Mouse (Mus musculus) left cerebral cortex, postnatal 14 days (tissue): Measurements from ENCODE around the gene Dpp4. TPM values are rescaled to one million over a fixed set of nuclear protein-coding genes. Genes with fewer than 3 reads are reported as not detected.

Experiments used
- DNase-seq, 2 experiments: peaks; one replicate each; pipeline ENCODE4 v3.0.0; 2021 to 2022; ENCODE audit warnings: low spot score in 2 of 2, mixed read lengths in 1 of 2
- intact Hi-C: fragments of 180-260 bp; cut with DNase I; formaldehyde crosslinking; loops from one replicate; pipeline ENCODE4 v1.15.1; 2025
- total RNA-seq, 2 experiments: library from RNA; stranded (reverse); gene quantifications; 2 replicates each; pipeline ENCODE4 v1.2.3; 2021

Dpp4 gene
- total RNA-seq, 2 experiments from 2014 or later, result 3.4 TPM

DNA sequence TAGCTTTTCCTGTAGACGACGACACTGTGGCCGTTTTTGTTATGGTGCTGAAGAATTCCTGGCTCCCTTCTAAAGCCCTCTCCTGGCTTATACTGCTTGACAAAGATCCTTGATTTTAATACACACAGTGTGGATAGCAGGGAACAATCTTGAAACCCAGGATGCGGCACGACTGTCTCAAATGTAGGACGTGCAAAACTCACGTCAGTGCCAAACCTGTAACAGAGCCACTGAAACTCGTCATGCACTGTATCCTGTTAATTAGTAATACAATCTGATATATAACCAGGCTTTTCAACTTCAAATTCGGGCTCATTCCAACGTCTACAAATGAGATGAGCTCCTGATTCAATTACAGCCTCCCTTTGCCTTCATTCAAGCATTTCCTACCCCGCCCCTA, 38.3 kb downstream of the Dpp4 start:
- DNase-seq, result no peak
- intact Hi-C loops, result no loop called here

GRCm38 (mm10) chr2:62370048-62370447, 42.0 kb downstream of the Dpp4 start:
- no peak for DNase-seq
- intact Hi-C loops, result no loop called here

DNA sequence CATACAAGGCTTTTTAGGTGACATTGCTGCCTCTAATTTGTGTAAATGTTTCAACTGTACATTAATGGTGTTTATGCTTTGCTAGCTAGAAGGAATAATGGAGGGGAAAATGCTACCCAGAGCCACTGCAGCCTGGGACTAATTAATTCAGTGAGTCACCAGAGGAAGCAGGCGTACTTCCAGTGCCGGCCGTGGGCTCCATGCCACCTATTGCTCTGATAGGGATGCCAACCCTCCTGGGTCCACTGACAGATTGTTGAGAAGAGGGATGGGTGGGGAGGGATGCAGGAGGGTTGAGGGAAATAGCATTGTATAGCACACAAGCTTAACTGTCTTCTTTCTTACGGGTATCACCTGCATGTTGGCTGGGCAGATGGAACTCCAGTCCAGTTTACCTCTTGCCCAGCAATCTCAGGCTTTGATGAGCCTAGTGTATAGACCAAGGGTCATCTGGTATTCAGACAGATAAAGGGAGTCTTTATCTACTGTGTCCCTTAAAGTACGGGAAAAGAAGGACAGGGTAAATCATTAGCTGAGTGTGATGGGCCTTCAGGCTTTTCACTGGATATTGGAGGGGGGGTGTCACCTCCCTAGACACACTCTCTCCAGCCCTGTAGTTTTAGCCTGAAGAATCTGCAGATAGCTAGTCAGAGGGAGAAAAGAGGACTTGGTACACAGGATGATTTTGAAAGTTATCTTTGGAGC, 43.5 kb downstream of the Dpp4 start:
- DNase-seq, result no peak
- intact Hi-C loops, result no loop called here

GRCm38 (mm10) chr2:62363606-62364005, 48.4 kb downstream of the Dpp4 start:
- intact Hi-C loops, result no loop called here
- DNase-seq, result no peak

- no peak for DNase-seq
- intact Hi-C loops, result no loop called here
Observed at GRCm38 (mm10) chr2:62362211-62362610, 49.8 kb downstream of the Dpp4 start.

DNA sequence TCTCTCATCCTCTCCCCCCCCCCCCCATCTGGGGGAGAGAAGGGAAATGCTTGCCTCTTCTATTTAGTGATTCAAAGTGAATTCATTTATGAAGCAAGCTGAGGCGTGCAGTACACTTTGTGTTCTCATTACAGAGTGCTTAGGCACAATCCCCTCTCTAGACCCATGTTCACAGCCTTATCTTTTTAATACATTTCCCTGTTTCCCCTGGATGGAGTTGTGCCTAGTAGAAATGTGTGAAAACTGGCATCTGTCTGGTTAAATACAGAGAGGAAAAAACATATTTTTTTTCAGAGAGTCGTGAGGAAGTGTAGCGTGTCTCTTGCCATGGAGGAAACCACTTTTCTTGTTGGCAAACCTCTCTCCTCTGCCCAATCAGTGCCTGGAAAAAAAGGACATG, 50.5 kb downstream of the Dpp4 start:
- DNase-seq, result peak in 1 of 2 experiments; percentile 27

DNA sequence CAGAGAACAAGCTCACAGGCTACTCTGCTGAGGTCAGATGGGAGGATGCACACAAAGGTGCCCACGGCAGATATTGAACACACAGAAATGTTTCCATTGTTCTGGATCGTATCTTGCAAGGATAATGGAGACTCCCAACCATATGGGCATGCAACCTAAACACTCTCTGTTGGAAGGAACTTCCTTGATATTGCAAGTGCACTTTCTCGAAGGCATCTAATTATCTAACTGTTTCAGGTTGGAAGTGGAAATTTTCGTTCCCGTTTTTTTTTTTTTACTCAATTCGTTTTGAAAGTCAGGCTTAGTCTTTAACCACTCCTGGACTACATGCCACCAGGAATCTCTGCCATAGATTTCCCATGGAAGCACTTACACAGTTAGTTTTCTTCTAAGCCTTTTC, 51.2 kb downstream of the Dpp4 start:
- no peak for DNase-seq
- intact Hi-C loops, result no loop called here

More for the DNA sequence above, 50.5 kb downstream of the Dpp4 start:
- intact Hi-C loops, result no loop called here

- intact Hi-C loops, result no loop called here
- no peak for DNase-seq
Observed at GRCm38 (mm10) chr2:62357259-62357658, 54.8 kb downstream of the Dpp4 start.

GRCm38 (mm10) chr2:62356606-62357005, 55.4 kb downstream of the Dpp4 start:
- intact Hi-C loops, result no loop called here
- no peak for DNase-seq

GRCm38 (mm10) chr2:62355766-62356165, 56.3 kb downstream of the Dpp4 start:
- DNase-seq, result no peak
- intact Hi-C loops, result no loop called here

DNA sequence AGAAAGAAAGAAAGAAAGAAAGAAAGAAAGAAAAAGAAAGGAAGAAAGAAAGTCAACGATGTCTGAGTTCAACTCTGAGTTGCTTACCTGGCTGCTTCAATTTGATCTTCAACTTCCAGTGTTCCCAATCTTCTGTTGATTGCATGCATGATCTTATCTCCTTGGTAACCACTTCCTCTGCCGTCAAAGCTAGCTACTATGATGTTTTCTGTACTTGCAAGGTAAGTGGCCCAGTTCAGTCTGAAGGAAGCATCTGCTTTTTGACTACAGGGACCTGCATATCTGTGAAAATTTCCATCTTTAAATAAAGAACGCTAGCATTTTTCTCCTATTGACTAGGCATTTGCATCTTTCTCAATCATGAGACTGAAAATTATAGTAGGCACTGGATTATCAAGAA, 60.0 kb downstream of the Dpp4 start:
- DNase-seq, result no peak
- intact Hi-C loops, result no loop called here

DNA sequence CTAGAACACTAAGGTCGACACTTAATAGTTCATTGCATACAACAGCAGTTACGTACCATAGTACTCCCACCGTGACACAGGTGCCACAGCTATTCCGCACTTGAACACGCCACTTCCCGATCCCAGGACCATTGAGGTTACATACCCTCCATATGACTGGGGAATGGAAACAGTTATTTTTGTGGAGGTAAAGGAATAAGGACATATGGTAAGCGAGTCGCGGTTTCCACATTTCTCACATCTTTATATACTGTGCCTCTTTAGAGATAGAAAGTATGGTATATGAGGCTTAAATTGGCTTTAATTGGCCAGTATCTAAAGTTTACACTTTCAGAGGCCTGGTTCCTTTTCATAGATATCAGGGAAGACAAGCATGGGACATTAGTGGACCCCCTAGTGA, 64.3 kb downstream of the Dpp4 start:
- DNase-seq, result no peak
- intact Hi-C loops, result loop anchor here (5.0 to 10.0 kb wide), 2 partner anchors 110 to 277 kb away; no protein-coding TSS in a partner anchor

DNA sequence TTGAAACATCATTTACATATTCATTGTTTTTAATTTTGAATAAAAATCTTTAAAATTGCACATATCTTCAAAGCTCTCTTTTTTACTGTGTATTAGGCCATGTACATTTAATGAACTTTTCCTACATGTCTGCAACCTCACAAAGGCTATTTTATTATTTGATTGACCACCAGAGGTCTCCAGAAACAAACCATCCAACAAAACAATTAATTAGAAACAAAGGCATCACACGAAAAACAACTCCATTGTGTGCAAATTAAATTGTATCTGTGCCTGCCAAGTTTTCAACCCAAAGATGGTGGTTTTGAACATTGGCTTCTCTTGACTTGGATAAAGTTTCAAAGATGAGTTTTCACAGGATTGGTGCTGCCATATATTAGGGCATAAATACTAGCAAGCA, 65.3 kb downstream of the Dpp4 start:
- intact Hi-C loops, result loop anchor here (5.0 to 10.0 kb wide), 2 partner anchors 111 to 278 kb away; no protein-coding TSS in a partner anchor
- no peak for DNase-seq

DNA sequence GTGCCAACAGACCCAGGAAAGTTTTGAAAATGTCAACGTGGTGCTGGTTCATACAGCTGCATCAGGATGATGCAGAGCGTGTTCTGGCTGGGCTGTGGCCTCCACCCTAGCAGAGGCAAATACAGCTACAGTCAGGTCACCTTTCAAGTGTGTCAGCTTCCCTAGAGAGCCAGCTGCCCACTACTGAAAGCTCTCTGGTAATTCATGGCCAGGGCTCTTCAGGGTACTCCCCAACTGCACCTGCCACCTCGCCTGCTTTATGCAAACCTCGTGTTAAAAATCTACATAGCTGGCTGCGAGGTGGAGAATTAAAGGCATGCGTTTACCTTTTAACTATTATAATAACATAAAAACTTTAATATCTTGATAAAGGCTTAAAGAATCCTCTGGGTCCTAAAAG, 67.7 kb downstream of the Dpp4 start:
- intact Hi-C loops, result loop anchor here (10.0 kb wide), 1 partner anchor 280 kb away; no protein-coding TSS in a partner anchor
- DNase-seq, result no peak

- DNase-seq, result peak; percentile 48 to 56
- intact Hi-C loops, result loop anchor here (10.0 kb wide), 1 partner anchor 283 kb away; no protein-coding TSS in a partner anchor
Observed at GRCm38 (mm10) chr2:62341734-62342128, 70.3 kb downstream of the Dpp4 start.

GRCm38 (mm10) chr2:62341061-62341733, 70.8 kb downstream of the Dpp4 start:
- no peak for DNase-seq
- intact Hi-C loops, result loop anchor here (10.0 kb wide), 1 partner anchor 284 kb away; no protein-coding TSS in a partner anchor

DNA sequence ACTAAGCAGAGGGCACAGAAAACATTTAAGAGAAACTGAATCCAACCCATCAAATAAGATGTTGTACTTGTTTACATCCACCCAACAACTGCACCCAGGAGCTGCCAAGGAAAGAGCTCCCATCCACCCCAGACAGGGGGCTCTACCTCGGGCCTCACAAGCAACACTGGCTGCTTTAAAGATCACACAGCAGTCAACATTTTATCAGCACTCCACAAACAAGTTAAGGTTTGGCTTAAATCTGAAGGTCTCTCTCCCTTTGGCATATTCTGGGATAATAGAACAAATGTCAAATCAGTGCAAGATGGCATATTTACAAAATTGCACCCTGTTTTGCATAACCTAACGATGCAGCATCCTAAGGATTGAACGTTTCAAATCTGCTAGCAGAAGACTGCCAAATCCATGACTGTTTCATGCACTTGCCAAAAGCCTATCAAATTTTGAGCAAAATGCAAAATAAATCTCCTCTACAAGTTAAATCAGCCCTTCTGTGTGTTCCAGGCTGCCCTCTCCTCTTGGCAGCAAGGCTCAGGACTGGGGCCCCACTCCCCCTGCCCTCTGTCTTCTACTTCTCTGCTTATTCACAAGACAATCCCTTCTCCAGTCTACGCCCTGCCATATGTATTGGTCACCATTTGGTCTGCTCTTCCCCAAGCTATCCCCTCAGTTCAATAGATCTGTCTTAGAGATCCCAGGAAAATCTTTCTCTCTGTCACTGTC, 72.6 kb downstream of the Dpp4 start:
- intact Hi-C loops, result no loop called here

DNA sequence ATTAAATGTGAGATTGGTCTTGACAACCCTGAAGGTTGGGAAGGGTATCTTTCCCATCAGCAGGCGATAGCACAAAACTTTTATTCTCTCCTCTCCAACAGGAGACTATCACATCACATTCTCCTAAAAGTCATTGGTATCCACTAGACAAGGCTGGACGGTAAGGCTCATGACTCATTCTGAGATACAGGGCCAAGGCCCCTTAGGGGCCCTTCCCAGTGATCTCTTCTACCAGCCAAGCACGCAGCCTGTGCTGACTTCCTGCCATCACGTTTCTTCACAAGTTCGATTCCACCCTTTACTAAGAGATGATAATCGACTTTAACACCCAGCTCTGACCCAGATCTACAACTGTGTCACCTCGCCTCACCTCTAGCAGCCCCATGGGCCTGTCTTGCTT, 74.9 kb downstream of the Dpp4 start:
- intact Hi-C loops, result no loop called here

More for the DNA sequence above, 72.6 kb downstream of the Dpp4 start:
- DNase-seq, result peak in 1 of 2 experiments; percentile 28

GRCm38 (mm10) chr2:62334397-62335243, 77.4 kb downstream of the Dpp4 start:
- peak in 1 of 2 experiments; percentile 52 for DNase-seq

More for the DNA sequence above, 74.9 kb downstream of the Dpp4 start:
- no peak for DNase-seq

More at GRCm38 (mm10) chr2:62334397-62335243, 77.4 kb downstream of the Dpp4 start:
- intact Hi-C loops, result no loop called here
